Mouse (Mus musculus) urinary bladder, postnatal 10 days (tissue): ENCODE measurements around the gene Sec14l5.

Source experiments
- DNase-seq: peaks from one replicate; pipeline ENCODE4 v3.0.0; 2022; ENCODE audit warnings: low spot score

Gene Sec14l5

DNA sequence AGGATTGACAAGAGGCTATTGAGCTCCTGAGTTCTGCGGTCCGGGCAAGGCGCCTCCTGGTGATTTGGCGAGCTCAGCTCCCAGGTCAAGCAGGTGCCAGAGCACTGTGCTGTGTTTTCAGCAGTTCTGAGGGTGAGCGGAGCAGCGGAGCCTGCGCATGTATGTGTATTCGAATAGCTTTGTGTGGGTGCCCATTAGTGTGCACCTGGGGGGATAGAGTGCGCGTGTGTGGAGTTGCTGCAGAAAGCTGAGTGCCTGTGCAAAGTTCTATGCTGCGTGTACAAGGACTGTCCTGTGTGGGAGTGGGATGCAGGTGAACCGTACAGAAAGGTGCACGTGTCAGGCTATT lies at the start of gene Sec14l5:
Gene Sec14l5, plus strand, starts transcription at position 73 of the 349 bp plus-strand sequence.
- DNase-seq: no peak

DNA sequence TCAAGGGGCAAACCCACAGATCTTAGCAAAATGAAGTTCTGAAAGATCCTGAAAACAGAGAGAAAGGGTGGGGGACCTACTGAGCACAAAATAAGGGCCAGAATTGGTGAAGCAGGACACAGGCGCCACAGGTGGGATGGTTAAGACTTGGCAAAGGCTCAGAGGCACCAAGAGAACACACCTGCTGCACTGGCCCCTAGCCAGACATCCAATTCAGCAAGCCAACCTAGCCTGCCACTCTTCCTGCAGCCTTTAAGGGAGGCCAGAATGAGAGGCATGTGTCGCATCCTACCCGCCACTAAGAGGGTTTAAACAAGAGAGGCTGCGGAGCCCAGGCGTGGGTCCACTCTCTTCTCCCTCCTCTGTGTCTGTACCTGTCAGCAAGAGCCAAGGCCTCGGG lies 45.9 kb upstream of the Sec14l5 start:
- DNase-seq: no peak

DNA sequence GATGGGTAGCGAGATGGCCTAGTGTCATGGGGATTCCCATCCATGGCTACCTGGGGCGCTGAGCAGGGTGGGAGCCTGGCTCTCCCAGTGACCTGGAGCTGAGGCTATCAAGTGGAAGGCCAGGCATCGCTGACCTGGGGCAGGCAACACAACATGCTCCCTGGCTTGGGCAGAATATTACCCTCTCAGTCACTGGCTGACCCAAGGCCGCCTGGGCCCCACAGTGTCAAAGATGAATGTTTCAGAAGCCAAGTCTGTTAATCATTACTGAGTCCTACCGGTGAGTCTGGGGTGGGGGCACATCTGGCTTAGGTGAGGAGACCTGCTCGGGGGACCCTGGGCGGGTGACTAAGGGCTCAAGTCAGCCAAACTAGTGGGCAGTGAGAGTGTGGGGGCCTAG lies 37.0 kb upstream of the Sec14l5 start:
- DNase-seq: no peak

DNA sequence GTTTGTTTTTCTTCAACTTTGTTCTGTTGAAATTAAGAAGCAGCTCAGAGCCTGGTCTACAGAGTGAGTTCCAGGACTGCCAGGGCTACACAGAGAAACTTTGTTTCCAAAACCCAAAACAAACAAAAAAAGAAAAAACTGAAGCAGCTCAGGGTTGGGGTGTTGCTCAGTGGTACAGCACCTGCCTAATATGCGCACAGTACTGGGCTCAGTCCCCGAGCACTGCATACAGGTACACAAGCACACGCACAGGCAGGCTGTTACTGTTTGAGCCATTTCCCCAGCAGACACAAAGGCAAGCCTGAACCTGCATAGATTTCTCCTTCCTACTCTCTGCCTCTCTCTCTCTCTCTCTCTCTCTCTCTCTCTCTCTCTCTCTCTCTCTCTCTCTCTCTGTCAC lies 35.9 kb upstream of the Sec14l5 start:
- no peak for DNase-seq

DNA sequence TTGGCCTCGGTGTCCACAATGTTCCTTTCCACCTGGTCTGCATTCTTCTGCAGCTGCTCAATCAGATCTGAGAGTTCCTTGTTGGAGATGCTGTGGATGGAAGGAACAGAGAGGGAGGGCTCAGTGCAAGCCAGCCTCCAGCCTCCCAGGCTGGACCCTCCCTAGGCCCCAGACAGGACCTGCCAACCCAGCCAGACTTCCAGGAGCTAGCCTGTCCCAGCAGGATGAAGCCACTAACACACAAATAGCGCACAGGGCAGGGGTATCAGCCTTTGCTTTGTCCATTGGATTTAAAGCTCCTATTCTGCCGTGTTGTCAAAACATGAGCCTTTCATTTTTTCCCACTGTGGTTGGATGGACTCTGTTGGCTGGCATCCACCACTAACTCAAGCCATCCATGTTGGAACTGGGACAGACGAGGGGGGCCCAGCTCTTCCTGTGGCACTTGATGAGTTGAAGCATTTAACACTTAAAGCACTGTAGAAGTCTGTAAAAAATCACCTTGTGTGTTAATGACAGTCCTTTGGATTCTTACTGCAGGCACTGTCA lies 33.8 kb upstream of the Sec14l5 start:
- no peak for DNase-seq

DNA sequence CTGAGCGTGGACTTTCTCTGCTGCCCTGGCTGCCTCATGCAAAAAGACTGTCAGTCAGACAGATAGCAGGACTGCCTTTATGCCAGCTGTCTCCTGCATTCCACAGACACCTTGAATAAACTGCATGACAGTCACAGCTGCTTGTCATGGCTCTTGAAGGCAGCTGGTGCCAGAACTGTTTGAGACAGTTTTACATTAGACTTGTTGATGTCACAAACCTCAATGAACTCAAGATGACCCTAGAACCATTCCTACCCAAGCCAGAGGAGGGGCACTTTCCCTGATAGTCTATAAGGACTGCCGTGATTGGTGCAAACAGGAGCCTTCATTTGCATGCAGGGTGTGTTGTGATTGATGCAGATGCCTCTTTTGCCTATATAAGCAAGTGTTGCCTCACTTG lies 33.3 kb upstream of the Sec14l5 start:
- DNase-seq: no peak

DNA sequence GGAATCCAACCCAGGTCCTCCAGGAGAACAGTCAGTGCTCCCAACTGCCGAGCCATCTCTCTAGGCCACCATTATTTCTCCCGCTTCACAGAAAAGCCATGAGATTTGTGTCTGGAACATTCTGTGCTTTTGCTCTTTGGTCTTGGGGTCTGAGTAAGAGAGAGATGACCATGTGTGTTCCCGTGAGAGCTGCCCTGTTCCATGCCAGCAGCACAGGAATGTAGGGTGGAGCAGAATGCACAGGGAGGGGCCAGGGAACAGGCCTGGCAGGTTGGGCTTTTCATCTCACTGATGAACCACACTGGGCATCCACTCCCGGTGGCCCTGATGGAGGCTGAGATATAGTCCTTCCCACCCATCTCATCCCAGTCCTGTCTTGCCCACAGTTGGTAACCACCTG lies 27.5 kb upstream of the Sec14l5 start:
- DNase-seq: no peak

DNA sequence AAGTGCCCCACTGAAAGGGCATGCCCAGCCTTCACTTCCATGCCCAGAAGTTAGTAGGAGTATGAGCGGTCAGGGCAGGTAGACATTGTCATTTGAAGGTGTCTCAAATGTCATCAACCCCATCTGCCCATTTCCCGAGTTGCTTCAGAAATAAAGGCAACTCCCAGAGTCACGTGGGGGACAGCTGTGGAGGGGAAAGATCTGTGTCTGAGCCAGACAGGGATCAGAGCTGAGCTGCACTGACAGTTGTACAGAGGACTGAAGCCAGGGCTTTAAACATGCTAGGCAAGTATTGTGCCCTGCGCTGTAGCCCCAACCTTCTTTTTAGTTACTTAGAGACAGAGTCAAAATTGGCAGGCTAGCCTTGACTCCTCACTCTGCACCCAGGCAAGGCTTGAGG lies 27.1 kb upstream of the Sec14l5 start:
- DNase-seq: no peak

DNA sequence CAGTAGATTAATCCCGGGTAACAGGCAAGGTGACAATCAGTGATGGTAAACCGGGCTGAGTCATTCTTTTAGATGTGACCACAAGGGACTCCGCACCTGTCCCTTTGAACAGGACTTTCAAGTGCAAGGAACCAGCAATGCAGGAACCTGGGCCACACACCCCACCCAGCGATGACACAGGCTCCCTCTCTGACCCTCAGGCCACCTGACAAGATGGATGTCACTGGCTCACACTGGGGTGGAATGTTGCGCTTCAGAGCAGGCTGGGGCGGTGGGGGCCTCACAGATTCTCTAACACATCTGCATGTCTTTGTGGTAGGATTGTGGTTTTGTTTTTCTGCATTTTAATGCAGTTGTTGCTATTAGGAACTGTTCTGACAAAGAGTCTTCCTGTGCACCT lies 23.4 kb upstream of the Sec14l5 start:
- no peak for DNase-seq

DNA sequence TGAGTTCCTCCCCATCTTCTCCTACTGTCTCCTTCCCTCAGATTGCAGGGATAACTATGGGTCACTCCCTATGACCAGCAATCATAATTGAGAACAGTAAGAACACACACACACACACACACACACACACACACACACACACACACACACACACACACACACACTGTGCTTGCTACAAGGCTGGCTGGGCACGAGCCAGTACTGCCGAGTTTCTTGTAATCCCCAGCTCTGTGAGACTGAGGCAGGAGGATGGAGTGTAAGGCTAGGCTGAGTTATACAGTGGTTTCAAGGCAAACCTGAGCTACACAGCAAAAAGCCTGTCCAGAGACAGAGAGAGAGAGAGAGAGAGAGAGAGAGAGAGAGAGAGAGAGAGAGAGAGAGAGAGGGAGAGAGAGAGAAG lies 16.7 kb upstream of the Sec14l5 start:
- no peak for DNase-seq

DNA sequence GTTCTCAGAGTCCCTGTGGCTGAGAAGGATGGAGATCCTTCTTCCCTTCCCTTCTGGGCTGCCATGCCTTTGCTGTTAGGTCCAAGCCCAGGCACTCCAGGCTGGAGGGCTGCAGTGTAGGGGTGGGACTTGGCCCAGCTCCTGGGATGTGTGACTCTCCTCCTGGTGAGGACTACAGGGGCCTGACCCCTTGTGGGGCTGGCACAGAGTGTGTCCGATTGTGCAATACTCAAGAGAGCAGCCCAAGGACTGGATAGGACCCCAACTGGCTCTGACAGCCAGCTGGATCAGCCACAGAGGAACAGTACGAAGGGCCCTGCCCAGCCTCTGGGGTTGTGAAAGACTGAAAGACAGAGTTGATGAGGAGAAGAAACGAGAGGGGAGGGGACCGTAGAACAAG lies 16.1 kb upstream of the Sec14l5 start:
- no peak for DNase-seq

DNA sequence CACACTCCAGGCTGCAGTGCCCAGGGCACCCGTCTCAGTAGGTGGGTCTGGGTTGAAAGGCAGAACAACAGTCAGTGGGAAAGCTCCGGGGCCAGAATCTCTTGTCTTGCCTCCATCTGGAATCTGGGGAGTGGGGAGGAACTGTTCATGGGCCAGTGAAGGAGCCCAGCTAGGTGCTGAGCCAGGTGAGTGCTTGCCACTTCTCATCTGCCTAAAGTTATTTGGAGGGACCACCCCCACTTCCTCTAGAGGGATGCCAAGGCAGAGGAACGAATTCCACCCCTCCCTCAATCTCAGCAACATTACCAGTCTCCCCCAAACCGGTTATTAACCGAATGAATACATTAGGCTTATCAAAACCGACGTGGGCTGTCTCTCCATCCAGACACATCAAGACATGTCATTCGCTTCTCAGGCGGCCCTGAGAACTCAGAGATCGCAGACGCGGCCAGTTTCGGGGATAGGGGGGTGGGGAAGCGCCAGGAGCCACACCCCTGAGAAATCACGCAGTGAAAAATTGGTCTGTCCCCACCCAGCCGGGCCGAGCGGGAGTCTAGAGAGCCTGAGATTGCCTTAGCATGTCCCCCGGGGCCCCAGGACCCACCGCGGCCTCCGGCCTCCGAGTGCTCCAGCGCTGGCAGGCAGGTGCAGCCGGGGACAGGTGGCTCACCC lies 15.5 kb upstream of the Sec14l5 start:
- DNase-seq: no peak

DNA sequence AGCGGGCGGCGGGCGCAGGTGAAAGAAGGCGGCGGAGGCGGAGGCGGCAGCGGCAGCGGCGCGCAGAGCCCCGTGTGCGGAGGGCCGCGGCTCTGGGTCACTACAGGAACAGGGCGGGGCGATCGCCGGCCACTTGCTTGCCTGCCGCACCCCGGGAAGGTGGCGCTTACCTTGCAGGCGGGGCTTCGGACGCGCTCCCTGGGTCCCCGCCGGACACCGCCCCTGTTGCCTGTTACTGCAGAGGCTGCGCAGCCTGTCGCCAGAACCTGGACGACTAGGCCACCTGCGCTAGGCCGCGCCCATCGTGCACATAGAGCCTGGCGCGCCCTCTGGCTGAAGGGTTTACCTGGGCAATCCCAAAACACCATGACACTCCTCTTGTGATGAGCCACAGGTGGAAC lies 14.5 kb upstream of the Sec14l5 start, which contains the start of gene Ppl:
Gene Ppl, minus strand, starts transcription at position 21 of the 401 bp plus-strand sequence.
- peak; percentile 44 for DNase-seq

DNA sequence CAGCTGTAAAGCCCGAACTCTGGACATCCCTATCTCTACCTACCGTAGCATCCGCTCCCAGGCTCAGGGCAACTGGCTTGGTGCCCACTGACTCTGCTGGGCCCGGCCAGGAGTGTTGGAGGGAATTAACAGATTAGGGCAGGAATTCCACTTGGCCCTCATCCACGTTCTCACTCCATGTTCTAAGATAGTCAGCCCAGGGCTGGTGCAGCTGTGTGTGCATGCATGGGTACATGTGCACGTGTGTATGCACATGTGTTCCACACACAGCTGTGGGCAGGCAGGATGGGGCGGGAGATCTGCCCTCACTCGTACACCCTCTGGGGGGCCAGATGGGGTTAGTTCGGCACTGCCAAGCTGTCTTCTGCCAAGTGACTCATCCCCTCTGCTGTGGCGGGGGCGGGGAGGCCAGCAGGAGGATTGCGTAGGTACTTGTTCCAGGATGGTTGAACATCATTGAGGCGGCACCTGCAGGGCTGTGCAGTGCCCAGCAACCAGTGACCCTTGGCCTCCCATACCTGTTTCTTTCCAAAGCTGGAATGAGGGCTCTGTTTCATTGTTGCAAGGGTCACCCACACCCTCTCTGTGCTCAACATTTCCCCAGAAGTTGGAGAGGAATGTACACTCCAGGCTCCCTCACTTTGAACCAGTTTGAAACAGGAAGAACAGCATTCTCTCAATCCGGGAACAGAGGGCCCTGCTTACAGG lies 12.1 kb upstream of the Sec14l5 start:
- DNase-seq: peak; percentile 31

DNA sequence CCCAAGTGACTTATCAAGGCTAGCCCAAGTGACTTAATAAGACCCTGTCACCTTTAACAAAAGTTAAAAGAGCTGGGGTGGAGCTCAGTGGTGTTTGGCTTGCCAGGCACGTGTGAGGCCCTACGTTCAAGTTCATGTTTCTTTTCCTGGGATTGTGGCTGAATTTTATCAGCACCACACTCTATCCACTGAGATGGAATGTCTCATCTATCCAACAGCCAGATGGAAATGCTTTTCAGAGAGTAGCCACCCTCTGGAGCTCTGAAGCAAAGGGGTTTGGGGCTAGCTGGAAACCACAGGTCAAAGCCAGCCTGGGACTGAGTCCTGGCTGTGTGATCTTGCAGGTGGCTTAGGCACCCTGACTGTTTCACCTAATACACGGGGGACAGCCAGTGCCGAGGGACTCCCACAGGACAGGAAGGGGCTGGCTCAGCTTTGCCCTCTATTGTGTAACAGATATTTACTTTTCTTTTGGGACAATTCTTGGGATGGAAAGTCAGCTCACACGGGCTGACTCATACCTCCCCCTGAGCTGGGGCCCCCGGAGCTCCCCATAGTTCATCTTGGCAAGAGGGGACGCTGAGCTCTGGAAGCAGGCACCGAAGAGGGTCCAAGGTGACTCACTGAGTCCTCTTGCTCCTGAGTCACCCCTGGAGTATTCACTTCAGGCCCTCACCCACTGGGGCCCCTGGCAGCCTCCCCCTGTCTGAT lies 11.2 kb upstream of the Sec14l5 start:
- DNase-seq: no peak

DNA sequence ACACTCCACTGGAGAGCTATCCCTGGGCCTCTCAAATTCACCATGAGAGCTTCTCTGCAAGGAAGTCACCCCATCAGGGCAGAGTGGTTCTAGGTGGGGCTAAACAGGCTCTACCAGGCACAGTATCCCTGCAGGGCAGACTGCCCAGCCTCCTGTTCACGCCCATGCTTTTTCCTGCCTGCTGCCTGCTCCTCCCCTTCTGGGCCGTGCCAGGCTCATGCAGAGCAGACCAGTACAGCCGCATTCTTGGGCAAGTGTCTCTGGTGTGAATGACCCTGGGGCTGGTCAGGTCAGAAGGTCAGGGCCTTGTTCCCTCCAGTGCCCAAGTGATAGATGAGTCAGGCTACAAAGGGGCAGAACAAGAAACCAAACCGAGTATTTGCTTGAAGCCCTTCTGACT lies 10.4 kb upstream of the Sec14l5 start:
- DNase-seq: peak; percentile 35

DNA sequence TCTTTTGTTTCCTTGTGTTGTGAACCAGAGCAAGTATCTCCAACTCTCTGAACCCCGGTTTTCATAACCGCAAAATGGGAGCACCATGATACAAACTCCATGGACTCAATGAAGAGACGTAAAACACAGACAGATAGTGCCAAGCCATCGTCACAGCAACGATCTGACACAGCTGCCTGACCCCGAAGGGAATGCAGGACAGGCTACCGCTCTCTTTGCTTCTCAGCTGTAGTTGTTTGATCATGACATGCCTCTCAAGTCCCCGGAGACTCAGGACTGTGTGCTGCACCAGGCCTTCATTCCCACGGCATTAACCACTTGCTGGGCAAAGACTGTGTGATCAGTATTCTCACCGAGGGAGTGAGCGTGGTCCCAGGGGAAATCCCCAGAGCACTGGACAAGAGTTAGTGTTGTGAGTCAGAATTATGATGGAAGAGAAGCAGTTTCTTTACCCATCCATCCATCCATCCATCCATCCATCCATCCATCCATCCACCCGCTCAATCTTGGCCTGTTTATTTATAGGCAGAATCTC lies 9.8 kb upstream of the Sec14l5 start:
- no peak for DNase-seq

DNA sequence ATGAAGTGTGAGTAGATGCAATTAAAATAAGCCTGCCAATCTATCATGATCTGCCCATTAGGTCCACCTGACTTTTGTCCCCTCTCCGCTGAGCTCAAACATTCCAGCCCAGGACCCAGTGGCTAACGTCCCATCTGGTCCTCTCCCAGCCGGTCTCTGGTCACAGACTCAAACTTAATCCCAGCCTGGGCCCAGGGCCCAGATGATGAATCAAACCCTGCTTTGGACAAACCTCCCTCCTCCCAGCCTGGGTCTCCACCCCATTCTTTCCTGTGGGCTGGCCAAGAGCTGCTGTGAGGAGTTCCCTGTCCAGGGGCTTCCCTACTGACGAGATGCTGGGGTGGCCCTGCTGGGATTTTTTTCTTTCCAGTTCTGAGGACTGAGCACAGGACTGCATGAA lies 7.2 kb upstream of the Sec14l5 start:
- no peak for DNase-seq

DNA sequence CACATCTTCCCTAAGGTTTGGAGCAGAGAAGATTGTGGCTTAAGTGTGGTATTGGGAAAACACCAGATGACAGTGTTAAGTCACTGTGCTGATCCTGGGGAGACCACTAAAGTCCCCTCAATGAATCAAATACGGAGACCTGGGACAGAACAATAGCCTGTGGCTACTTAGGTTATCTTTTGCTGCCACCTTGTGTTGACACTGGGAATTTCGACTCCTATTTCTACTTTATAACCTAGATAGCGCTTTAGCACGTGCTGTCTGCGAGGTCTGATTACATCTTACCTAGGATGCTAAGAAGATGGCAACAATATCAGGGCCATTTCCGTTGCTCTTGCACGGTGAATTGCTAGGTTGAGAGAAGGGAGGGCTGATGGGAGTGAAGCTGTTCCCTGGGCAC lies 1.3 kb upstream of the Sec14l5 start:
- no peak for DNase-seq

DNA sequence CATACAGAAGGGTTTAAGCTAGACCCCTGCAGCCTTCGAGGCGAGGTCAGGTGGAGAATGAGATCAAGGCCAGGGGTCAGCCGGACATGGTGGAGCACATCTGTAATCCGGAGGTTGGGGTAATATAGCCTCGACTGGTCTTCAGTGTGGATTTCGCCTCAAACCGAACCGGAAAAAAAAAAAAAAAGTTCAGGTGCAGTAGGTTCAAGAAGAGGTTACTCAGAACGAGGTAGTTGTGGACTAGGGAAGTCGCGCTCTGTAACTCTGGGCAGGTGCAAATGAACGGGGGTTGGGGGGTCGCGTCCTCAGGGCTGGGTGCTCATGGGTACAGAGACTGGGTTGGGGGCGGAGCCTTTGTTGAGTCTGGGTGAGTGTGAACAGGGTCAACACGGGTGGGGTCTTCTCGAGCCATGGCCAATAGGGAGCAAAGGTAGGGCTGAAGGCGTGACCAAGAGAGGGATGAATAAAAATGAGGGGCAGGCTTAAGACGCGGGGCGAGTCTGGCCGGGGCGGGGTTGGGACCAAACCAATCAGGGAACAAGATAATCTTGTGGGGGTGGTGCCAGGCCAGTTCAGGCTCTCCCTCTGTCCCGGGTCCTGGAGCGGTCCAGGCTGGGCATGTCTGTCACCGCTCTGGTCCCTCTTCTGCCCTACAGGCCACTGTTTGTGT lies 407 bp upstream of the Sec14l5 start:
- DNase-seq: no peak

DNA sequence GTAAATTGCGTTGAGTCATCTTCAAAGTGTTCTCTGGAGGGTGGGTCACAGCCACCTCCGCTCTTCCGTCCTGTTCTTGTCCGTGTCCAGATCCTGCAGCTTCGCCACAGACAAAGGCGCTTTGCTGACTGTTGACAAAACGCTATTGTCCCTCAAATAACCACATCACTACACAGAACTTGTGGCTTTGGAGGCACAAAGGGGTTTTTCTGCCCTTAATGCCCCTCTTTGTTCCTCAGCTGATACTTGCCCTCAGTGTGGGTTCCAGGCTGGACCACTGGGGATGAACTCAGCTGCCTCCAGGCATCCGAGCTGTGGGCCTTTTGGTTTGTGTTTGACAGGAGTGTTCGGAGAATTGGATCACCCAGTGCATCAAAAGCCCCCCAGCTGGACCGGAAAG lies 3.6 kb downstream of the Sec14l5 start:
- no peak for DNase-seq

DNA sequence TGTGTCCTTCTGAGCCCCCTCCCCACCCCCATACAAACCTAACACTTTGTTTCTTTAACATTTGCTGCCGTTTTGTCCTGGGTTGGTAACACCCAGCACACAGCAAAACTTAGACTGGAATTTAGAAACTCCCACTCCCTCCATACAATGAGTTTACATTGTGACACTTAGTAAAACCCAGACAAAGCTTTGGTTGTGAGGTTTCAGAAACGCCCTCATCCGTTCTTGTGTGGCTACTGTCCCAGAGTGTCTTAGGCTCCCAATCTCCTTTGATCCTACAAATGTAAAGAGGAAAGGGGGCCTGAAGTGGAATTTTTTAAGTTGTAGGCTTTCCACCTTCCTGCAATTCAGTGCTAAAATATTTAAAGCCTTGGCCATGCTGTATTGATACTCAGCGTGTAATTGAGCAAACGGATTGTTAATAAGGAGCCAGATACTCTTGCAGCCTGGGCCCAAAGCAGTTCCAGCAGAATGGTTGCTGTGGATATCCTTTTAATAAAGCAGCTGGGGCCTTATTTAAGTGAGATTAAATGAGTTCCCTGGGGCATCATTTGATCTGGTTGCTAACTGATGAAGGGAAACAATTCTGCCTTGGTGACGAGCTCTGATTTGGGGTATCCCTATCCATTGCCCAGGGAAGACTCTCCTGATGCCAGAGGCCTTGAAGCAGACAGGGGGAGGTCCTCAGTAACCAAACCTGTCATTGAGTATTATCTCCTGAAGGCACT lies 6.6 kb downstream of the Sec14l5 start:
- DNase-seq: no peak
